Mouse (Mus musculus): ENCODE data around the gene Irs2. TPM values are rescaled to one million over a fixed set of nuclear protein-coding genes. Genes with fewer than 3 reads are reported as not detected.

The Irs2 gene
- polyA plus RNA-seq, 1 experiment from 2014 or later: 6.8 TPM

DNA sequence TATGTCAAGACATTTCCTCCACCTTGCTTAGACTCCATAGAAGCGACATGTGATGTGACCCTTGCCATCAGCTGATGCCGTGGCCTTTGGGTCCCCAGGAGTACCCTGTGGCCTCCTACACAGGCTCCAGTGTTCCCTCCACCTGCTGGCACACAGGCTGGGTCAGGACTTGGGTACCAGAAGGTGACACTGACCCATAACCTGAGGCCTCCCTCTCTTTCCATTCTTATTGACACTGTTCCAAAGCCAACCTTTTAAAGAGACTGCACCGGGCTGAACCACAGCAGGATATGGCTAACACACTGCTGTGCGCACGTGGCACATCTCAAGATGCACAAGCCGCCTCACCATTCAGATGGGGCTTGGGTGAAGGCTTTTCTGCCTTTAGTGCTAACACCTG, 70.0 kb downstream of the Irs2 start:
- no peaks in the 10 kb centered on the region for H3K9me3 ChIP-seq
- no peak for ATAC-seq (replicated peaks)
- WGBS: 82% methylated on average over 6 of the region's 6 CpGs
- no peak overlapping the region for H3K4me2 ChIP-seq
- no peak overlapping the region for H3K27ac ChIP-seq
- no peak overlapping the region for H3K9ac ChIP-seq
- no peak overlapping the region for H3K4me3 ChIP-seq
- H3K27me3 ChIP-seq (replicated peaks): no peaks in the 10 kb centered on the region
- no peaks in the 10 kb centered on the region for H3K36me3 ChIP-seq (replicated peaks)
- H3K4me1 ChIP-seq: no peaks in the 10 kb centered on the region

DNA sequence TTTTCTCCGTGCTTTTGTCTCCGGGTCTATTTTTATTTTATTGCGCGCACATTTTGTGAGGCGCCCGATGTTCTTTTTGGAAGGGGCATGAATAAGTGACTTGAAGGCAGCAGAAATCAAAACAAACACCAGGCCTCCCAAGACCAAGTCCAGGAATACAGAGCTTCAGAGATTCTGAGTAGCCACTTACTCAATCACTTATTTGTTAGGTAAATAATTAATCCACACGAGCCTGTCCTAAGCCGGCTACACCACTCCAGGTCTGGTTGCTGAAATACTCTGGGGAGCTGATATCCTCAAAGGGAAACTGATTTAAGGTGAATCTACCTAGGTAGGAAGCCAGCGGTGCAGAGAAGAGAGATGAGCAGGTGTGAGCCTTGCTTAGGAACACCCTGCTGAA, 71.6 kb downstream of the Irs2 start:
- no peak overlapping the region for H3K9ac ChIP-seq
- H3K9me3 ChIP-seq: no peaks in the 10 kb centered on the region
- H3K4me2 ChIP-seq: no peak overlapping the region
- no peaks in the 10 kb centered on the region for H3K27me3 ChIP-seq (replicated peaks)
- no peaks in the 10 kb centered on the region for H3K4me1 ChIP-seq
- no peak for ATAC-seq (replicated peaks)
- H3K27ac ChIP-seq: no peak overlapping the region
- no peaks in the 10 kb centered on the region for H3K36me3 ChIP-seq (replicated peaks)
- WGBS: 79% methylated on average over 9 of the region's 9 CpGs
- H3K4me3 ChIP-seq: no peak overlapping the region

DNA sequence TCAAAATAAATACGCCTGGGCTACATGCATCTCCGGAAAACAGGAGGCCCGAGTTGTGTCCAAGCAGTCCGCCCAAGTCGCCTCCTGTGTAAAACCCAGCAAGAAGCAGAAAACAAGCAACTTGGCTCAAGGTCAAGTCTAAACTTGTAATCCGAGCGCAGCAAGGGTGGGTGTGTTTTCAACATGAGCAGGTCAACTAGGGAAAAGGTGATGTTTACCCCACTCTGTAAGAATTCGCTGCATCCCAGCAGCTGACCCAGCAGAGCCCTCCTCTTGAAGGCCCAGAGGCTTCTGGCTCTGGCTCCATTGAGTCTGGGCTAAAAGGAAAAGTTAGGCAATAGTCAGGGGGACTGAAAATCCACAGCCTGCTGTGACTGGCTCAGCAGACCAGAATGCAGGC, 73.0 kb downstream of the Irs2 start:
- 76% methylated on average over 8 of the region's 8 CpGs for WGBS

More for the DNA sequence above, 73.0 kb downstream of the Irs2 start:
- Histone ChIP-seq H3K4me1 (no peaks in the 10 kb centered on the region), H3K9me3 (no peaks in the 10 kb centered on the region), H3K9ac (no peak overlapping the region), H3K4me3 (no peak overlapping the region), H3K36me3 (replicated peaks) (no peaks in the 10 kb centered on the region), H3K4me2 (no peak overlapping the region), H3K27ac (no peak overlapping the region), H3K27me3 (replicated peaks) (no peaks in the 10 kb centered on the region)
- no peak for ATAC-seq (replicated peaks)

All from midbrain, embryonic 15.5 days (tissue).